Mouse (Mus musculus): ENCODE results near the gene Ankmy1. TPM values are rescaled to one million over a fixed set of nuclear protein-coding genes. Genes with fewer than 3 reads are reported as not detected.

Gene Ankmy1
- total and polyA plus RNA-seq, 3 experiments = 0.07 to 0.13 TPM; not detected in 1

DNA sequence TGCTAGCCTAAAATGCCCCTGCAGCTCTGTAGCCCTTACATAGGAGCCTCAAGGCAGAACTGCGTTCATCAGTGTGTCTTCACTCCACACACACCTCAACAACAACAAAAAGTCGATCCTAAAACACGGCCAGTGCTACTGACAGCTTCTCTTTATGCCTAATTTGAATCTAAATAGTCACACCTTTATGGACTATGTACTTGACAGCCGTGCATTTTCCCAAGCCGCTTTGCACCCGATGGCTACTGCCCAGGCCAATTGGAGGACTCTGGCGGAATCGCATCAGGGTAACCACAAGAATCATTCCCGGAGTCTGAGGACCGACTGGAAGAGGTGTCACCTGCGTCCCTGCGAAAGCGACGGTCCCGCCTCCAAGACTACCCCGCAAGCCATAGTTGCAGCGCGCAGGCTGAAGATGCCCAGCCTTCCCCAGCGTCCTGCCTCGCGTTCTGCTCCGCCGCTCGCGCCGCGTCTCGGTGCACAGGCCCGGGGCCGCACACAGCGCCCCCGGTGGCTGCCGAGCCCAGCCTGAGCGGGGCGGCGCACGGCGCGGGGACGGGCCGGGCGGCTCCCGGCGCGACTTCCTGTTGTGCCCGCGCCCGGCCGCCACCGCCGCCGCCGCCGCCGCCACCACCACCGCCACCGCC is 7.7 kb upstream of the Ankmy1 start, which contains the start of gene Rnpepl1:
Gene Rnpepl1 (plus strand): TSS at position 545 of the 647 bp plus-strand sequence.
- H3K79me2 ChIP-seq (replicated peaks; ENCODE audit: control insufficient read depth, extremely low read depth, insufficient read depth, poor library complexity, severe bottlenecking) = no peaks in the 10 kb centered on the region
- H3K4me1 ChIP-seq (ENCODE audit: control insufficient read depth in 1 of 2, insufficient read depth in 2 of 2) = peaks cover 16 to 42% of the 10 kb centered on the region in 2 experiments
- H3K36me3 ChIP-seq (replicated peaks in 1 of 2; ENCODE audit: control insufficient read depth in 1 of 2, insufficient read depth in 1 of 2, low read length in 1 of 2) = peaks cover 10 to 27% of the 10 kb centered on the region in 2 experiments
- no peak within 1 kb of the TSS for H3K27ac ChIP-seq (ENCODE audit: insufficient read depth, low read depth)
- H3K4me2 ChIP-seq (ENCODE audit: insufficient read depth, low read depth, poor library complexity, severe bottlenecking) = peak within 1 kb of the TSS; percentile 84
- H3K9me3 ChIP-seq (replicated peaks; ENCODE audit: low read length) = peaks cover 1% of the 10 kb centered on the region
- peak within 1 kb of the TSS; percentile 79 for H3K9ac ChIP-seq (ENCODE audit: insufficient read depth, low read depth)
- in situ Hi-C loops (cut with MboI; ENCODE audit: low pct_ligation_motif_present, low pct_unique_long_range_greater_than_20kb, low sequenced_read_pairs) = no loop called here
- dilution Hi-C loops (cut with MboI; ENCODE audit: extremely low pct_ligation_motif_present, extremely low pct_unique_long_range_greater_than_20kb, low sequenced_read_pairs) = no loop called here
- peak; percentile 37 for DNase-seq (ENCODE audit: extremely low read depth)
- peak within 1 kb of the TSS; percentile 59 to 93 (median 69) for H3K4me3 ChIP-seq (replicated peaks in 1 of 3; ENCODE audit: low read depth in 2 of 3, low read length in 2 of 3, poor library complexity in 1 of 3)
- TF ChIP-seq UBTF (IDR thresholded peaks at IDR 0.05; ENCODE audit: low read depth, low read length) (peak; percentile 97), TCF12 (IDR thresholded peaks at IDR 0.05; ENCODE audit: low read depth, low read length) (peak; percentile 50; the same call in 1 of the 2 replicates), CTCF (conservative IDR thresholded peaks at IDR 0.05 in 1 of 2, IDR thresholded peaks at IDR 0.05 in 1 of 2; ENCODE audit: low read depth in 2 of 2, low read length in 2 of 2) (peak in 1 of 2 experiments; percentile 65; a peak in 2 of 4 replicates), MXI1 (IDR thresholded peaks at IDR 0.05; ENCODE audit: low read depth, low read length) (peak; percentile 32; the same call in 1 of the 2 replicates), PAX5 (IDR thresholded peaks at IDR 0.05; ENCODE audit: low read length) (no peak), JUND (conservative IDR thresholded peaks at IDR 0.05; ENCODE audit: low read depth, low read length) (no peak), ELF1 (IDR thresholded peaks at IDR 0.05; ENCODE audit: low read depth, low read length) (peak; percentile 46), NRF1 (IDR thresholded peaks at IDR 0.05; ENCODE audit: low read depth, low read length) (peak; percentile 41; the same call in 1 of the 2 replicates)
- H3K27me3 ChIP-seq (replicated peaks) = peaks cover 11% of the 10 kb centered on the region

DNA sequence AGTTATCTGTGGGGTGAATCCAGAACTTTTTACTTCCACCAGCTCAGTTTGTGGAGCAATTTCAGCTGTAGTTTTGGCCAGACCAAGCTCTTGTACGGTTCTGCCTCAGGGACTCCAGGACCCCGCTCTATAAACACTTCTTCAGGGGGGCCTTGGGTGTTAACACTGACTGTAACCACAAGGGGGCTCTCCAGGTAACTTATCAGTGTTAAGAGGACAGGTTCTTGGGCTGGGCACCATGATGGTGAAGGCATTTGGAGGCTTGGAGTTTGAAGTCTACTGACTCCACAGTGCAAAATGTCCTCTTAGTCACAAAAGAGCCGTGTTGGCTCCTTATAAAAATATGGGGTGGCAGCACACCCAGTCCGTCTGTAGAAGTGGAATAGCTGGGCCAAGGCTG is 6.4 kb upstream of the Ankmy1 start:
- no peak for TF ChIP-seq ZNF384 (IDR thresholded peaks at IDR 0.05; ENCODE audit: low read depth, low read length)
- TF ChIP-seq KAT2A (IDR thresholded peaks at IDR 0.05; ENCODE audit: insufficient replicate concordance, low read length) = no peak
- no peak for TF ChIP-seq EP300 (IDR thresholded peaks at IDR 0.05; ENCODE audit: low read length)
- no peak for TF ChIP-seq TCF12 (IDR thresholded peaks at IDR 0.05; ENCODE audit: low read depth, low read length)
- no peak for TF ChIP-seq PAX5 (IDR thresholded peaks at IDR 0.05; ENCODE audit: low read length)
- no peak for TF ChIP-seq HCFC1 (IDR thresholded peaks at IDR 0.05; ENCODE audit: low read depth, low read length)
- peak; percentile 15; the same call in 1 of the 2 replicates for TF ChIP-seq SMC3 (IDR thresholded peaks at IDR 0.05; ENCODE audit: low read depth, low read length)
- TF ChIP-seq JUND (conservative IDR thresholded peaks at IDR 0.05; ENCODE audit: low read depth, low read length) = no peak
- no peak for TF ChIP-seq POLR2AphosphoS2 (IDR thresholded peaks at IDR 0.05; ENCODE audit: low read depth, low read length)
- no peak for TF ChIP-seq TBP (conservative IDR thresholded peaks at IDR 0.05; ENCODE audit: low read depth, low read length)
- no peak for TF ChIP-seq NRF1 (IDR thresholded peaks at IDR 0.05; ENCODE audit: low read depth, low read length)
- no peak for TF ChIP-seq SIN3A (IDR thresholded peaks at IDR 0.05; ENCODE audit: low read length)
- no peak for TF ChIP-seq BHLHE40 (IDR thresholded peaks at IDR 0.05; ENCODE audit: low read depth, low read length)
- TF ChIP-seq ZKSCAN1 (IDR thresholded peaks at IDR 0.05; ENCODE audit: borderline replicate concordance, low read depth, low read length) = no peak
- peak; percentile 21 to 65; a peak in 2 of 4 replicates for TF ChIP-seq CTCF (conservative IDR thresholded peaks at IDR 0.05 in 1 of 2, IDR thresholded peaks at IDR 0.05 in 1 of 2; ENCODE audit: low read depth in 2 of 2, low read length in 2 of 2)
- TF ChIP-seq MYC (IDR thresholded peaks at IDR 0.05; ENCODE audit: low read depth, low read length) = no peak
- no peak for TF ChIP-seq CHD2 (IDR thresholded peaks at IDR 0.05; ENCODE audit: low read length)
- TF ChIP-seq ZMIZ1 (IDR thresholded peaks at IDR 0.05; ENCODE audit: low read depth, low read length) = no peak
- no peak for TF ChIP-seq IRF4 (IDR thresholded peaks at IDR 0.05; ENCODE audit: low read depth, low read length)
- TF ChIP-seq RCOR1 (conservative IDR thresholded peaks at IDR 0.05; ENCODE audit: low read depth, low read length) = no peak
- TF ChIP-seq MEF2A (IDR thresholded peaks at IDR 0.05; ENCODE audit: borderline replicate concordance, low read depth, low read length) = no peak
- TF ChIP-seq MAFK (IDR thresholded peaks at IDR 0.05; ENCODE audit: insufficient replicate concordance, low read length) = no peak
- TF ChIP-seq RAD21 (IDR thresholded peaks at IDR 0.05; ENCODE audit: low read depth, low read length) = peak; percentile 18
- TF ChIP-seq NELFE (IDR thresholded peaks at IDR 0.05; ENCODE audit: low read depth, low read length) = no peak
- no peak for TF ChIP-seq POLR2A (IDR thresholded peaks at IDR 0.05; ENCODE audit: low read depth, low read length)
- no peak for TF ChIP-seq ELF1 (IDR thresholded peaks at IDR 0.05; ENCODE audit: low read depth, low read length)
- Histone ChIP-seq H3K27ac (ENCODE audit: insufficient read depth, low read depth) (no peak overlapping the region), H3K4me3 (replicated peaks in 1 of 3; ENCODE audit: low read depth in 2 of 3, low read length in 2 of 3, poor library complexity in 1 of 3) (no peak overlapping the region), H3K9me3 (replicated peaks; ENCODE audit: low read length) (peaks cover 2% of the 10 kb centered on the region), H3K79me2 (replicated peaks; ENCODE audit: control insufficient read depth, extremely low read depth, insufficient read depth, poor library complexity, severe bottlenecking) (no peaks in the 10 kb centered on the region), H3K9ac (ENCODE audit: insufficient read depth, low read depth) (no peak overlapping the region), H3K27me3 (replicated peaks) (peaks cover 11% of the 10 kb centered on the region), H3K4me1 (ENCODE audit: control insufficient read depth in 1 of 2, insufficient read depth in 2 of 2) (peaks cover 17 to 42% of the 10 kb centered on the region in 2 experiments), H3K4me2 (ENCODE audit: insufficient read depth, low read depth, poor library complexity, severe bottlenecking) (no peak overlapping the region), H3K36me3 (replicated peaks in 1 of 2; ENCODE audit: control insufficient read depth in 1 of 2, insufficient read depth in 1 of 2, low read length in 1 of 2) (peaks cover 0 to 17% of the 10 kb centered on the region in 2 experiments)
- in situ Hi-C loops (cut with MboI; ENCODE audit: low pct_ligation_motif_present, low pct_unique_long_range_greater_than_20kb, low sequenced_read_pairs) (no loop called here), dilution Hi-C loops (cut with MboI; ENCODE audit: extremely low pct_ligation_motif_present, extremely low pct_unique_long_range_greater_than_20kb, low sequenced_read_pairs) (no loop called here)
- peak; percentile 39 for DNase-seq (ENCODE audit: extremely low read depth)
